Mouse (Mus musculus) ES-Bruce4 (cell line): Measurements from ENCODE around the gene Lca5l. TPM values are rescaled to one million over a fixed set of nuclear protein-coding genes. Genes with fewer than 3 reads are reported as not detected.

Experiments used
- H3K27ac ChIP-seq: 2 replicates; pipeline ENCODE4 v1.5.1; 2012; ENCODE audit warnings: low read length, inconsistent platforms; ENCODE audit not compliant: insufficient read depth
- H3K27me3 ChIP-seq: 2 replicates; pipeline ENCODE4 v1.6.1; 2012; ENCODE audit warnings: mild to moderate bottlenecking, low read length, inconsistent platforms; ENCODE audit not compliant: control insufficient read depth, poor library complexity, insufficient read depth, severe bottlenecking
- H3K36me3 ChIP-seq: 2 replicates; pipeline ENCODE4 v1.6.1; 2012; ENCODE audit warnings: inconsistent platforms, mild to moderate bottlenecking, low read length, moderate library complexity; ENCODE audit not compliant: control insufficient read depth, poor library complexity, insufficient read depth, severe bottlenecking
- H3K4me1 ChIP-seq: one replicate; pipeline ENCODE4 v1.8.1; 2011; ENCODE audit warnings: low read length; ENCODE audit not compliant: control insufficient read depth, insufficient read depth
- H3K4me3 ChIP-seq: 2 replicates; pipeline ENCODE4 v1.5.1; 2011; ENCODE audit warnings: low read depth, mild to moderate bottlenecking, low read length
- H3K9ac ChIP-seq: 2 replicates; pipeline ENCODE4 v1.6.1; 2012; ENCODE audit warnings: low read depth, mild to moderate bottlenecking, inconsistent platforms; ENCODE audit not compliant: poor library complexity, severe bottlenecking
- H3K9me3 ChIP-seq: replicated peaks from 2 replicates; pipeline ENCODE4 v1.6.1; 2012; ENCODE audit warnings: mild to moderate bottlenecking, low read length, inconsistent platforms; ENCODE audit not compliant: control insufficient read depth, poor library complexity, insufficient read depth, severe bottlenecking
- CTCF ChIP-seq: IDR thresholded peaks from one replicate; pipeline ENCODE4 v1.8.1; 2011; ENCODE audit warnings: low read depth, low read length
- EP300 ChIP-seq: IDR thresholded peaks from 2 replicates; pipeline ENCODE4 v1.6.1; 2011; ENCODE audit warnings: low read depth, low read length; ENCODE audit not compliant: insufficient read depth
- POLR2A ChIP-seq: IDR thresholded peaks from one replicate; pipeline ENCODE4 v1.8.1; 2011; ENCODE audit warnings: low read length; ENCODE audit not compliant: insufficient read depth
- polyA plus RNA-seq: library from polyadenylated mRNA; stranded (reverse); fragments of >200 nt; gene quantifications from 2 replicates; pipeline ENCODE4 v1.2.4, GENCODE M21; 2011; ENCODE audit warnings: low read depth; ENCODE audit not compliant: missing spikeins, insufficient read depth, insufficient read length

Gene Lca5l
- polyA plus RNA-seq, 1 experiment: 0.25 TPM

DNA sequence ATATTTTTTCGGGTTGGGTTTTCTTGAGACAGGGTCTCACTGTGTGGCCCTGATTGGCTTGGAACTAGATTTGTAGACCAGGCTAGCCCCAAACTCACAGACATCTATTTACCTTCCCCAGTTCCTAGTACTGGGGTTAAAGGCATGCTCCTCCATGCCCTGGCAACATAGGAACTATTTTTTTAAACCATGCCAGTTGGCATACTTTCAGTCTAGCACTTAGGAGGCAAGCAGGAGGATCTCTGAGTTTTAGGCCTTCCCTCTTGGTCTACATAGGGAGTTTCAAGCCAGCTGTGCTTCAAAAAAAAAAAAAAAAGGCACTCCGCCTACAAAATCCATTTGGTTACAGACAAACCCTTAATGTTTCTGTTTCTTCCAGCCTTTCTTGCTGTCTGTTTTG, 37.6 kb downstream of the Lca5l start:
- Histone ChIP-seq H3K9me3 (no peaks in the 10 kb centered on the region), H3K27ac (no peak overlapping the region), H3K27me3 (no peaks in the 10 kb centered on the region), H3K4me1 (no peaks in the 10 kb centered on the region), H3K36me3 (peaks cover 2% of the 10 kb centered on the region; the same call in 1 of the 2 replicates), H3K9ac (no peak overlapping the region), H3K4me3 (no peak overlapping the region)
- no peak for TF ChIP-seq CTCF
- no peak for TF ChIP-seq POLR2A
- TF ChIP-seq EP300: no peak

GRCm38 (mm10) chr16:96151551-96151950, 40.5 kb downstream of the Lca5l start:
- Histone ChIP-seq H3K4me3 (no peak overlapping the region), H3K9me3 (no peaks in the 10 kb centered on the region), H3K36me3 (peaks cover 2% of the 10 kb centered on the region; the same call in 1 of the 2 replicates), H3K9ac (no peak overlapping the region), H3K27me3 (no peaks in the 10 kb centered on the region), H3K4me1 (no peaks in the 10 kb centered on the region), H3K27ac (no peak overlapping the region)
- TF ChIP-seq EP300 (no peak), CTCF (peak; percentile 96), POLR2A (no peak)

DNA sequence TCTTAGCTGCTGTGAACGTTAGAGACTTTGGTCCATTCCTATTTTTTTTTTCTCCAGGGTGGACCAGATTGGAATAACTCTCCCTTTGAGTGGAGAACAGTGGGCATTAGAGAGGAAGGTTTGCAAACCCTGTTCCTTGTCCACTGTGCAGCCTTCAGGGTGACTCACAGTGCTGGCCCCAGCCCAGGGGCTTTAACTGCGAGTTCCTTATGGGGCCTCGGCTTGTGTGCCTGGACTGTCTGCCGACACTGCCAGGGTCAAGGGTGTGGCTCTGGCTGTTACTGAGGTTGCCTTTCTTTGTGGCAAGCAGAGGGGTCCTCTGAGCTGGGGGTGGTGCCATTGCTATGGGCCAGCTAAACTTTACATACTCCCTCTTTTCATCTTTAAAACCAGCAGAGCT, 41.1 kb downstream of the Lca5l start:
- no peak overlapping the region for H3K9ac ChIP-seq
- no peak overlapping the region for H3K4me3 ChIP-seq
- H3K27me3 ChIP-seq: no peaks in the 10 kb centered on the region
- no peaks in the 10 kb centered on the region for H3K4me1 ChIP-seq
- TF ChIP-seq EP300 (no peak), CTCF (no peak), POLR2A (no peak)
- H3K36me3 ChIP-seq: peaks cover 2% of the 10 kb centered on the region; the same call in 1 of the 2 replicates
- no peaks in the 10 kb centered on the region for H3K9me3 ChIP-seq
- H3K27ac ChIP-seq: no peak overlapping the region

GRCm38 (mm10) chr16:96149311-96149710, 42.8 kb downstream of the Lca5l start:
- Histone ChIP-seq H3K4me3 (no peak overlapping the region), H3K36me3 (peaks cover 2% of the 10 kb centered on the region; the same call in 1 of the 2 replicates), H3K9me3 (no peaks in the 10 kb centered on the region), H3K27ac (no peak overlapping the region), H3K4me1 (no peaks in the 10 kb centered on the region), H3K9ac (no peak overlapping the region), H3K27me3 (no peaks in the 10 kb centered on the region)
- no peak for TF ChIP-seq POLR2A
- TF ChIP-seq CTCF: no peak
- TF ChIP-seq EP300: no peak

GRCm38 (mm10) chr16:96148834-96149233, 43.2 kb downstream of the Lca5l start:
- no peak overlapping the region for H3K9ac ChIP-seq
- TF ChIP-seq EP300 (no peak), POLR2A (no peak), CTCF (no peak)
- no peaks in the 10 kb centered on the region for H3K27me3 ChIP-seq
- no peak overlapping the region for H3K27ac ChIP-seq
- no peaks in the 10 kb centered on the region for H3K36me3 ChIP-seq
- no peak overlapping the region for H3K4me3 ChIP-seq
- H3K4me1 ChIP-seq: no peaks in the 10 kb centered on the region
- H3K9me3 ChIP-seq: no peaks in the 10 kb centered on the region

GRCm38 (mm10) chr16:96145814-96146213, 46.3 kb downstream of the Lca5l start:
- H3K36me3 ChIP-seq: no peaks in the 10 kb centered on the region
- peak overlapping the region; percentile 38 for H3K9ac ChIP-seq
- TF ChIP-seq POLR2A (no peak), EP300 (no peak), CTCF (no peak)
- H3K9me3 ChIP-seq: no peaks in the 10 kb centered on the region
- no peaks in the 10 kb centered on the region for H3K4me1 ChIP-seq
- H3K27ac ChIP-seq: no peak overlapping the region
- H3K4me3 ChIP-seq: peak overlapping the region; percentile 81
- H3K27me3 ChIP-seq: no peaks in the 10 kb centered on the region
